Mouse (Mus musculus) olfactory bulb, adult 2 months (tissue): ENCODE results near the gene Art4. TPM values are rescaled to one million over a fixed set of nuclear protein-coding genes. Genes with fewer than 3 reads are reported as not detected.

Source experiments
- H3K27ac ChIP-seq: fragments of 200-500 bp; 2 replicates; pipeline ENCODE4 v1.5.1; 2012; ENCODE audit warnings: low read depth, low read length; ENCODE audit not compliant: insufficient read depth
- H3K4me1 ChIP-seq: fragments of 200-500 bp; 2 replicates; pipeline ENCODE4 v1.6.1; 2012; ENCODE audit warnings: low read length; ENCODE audit not compliant: control insufficient read depth, insufficient read depth
- H3K4me3 ChIP-seq: fragments of 200-500 bp; 2 replicates; pipeline ENCODE4 v1.5.1; 2012; ENCODE audit warnings: mild to moderate bottlenecking, low read depth, low read length, moderate library complexity; ENCODE audit not compliant: insufficient read depth
- CTCF ChIP-seq: fragments of 200-500 bp; IDR thresholded peaks from 2 replicates; pipeline ENCODE4 v1.5.1; 2012; ENCODE audit warnings: low read depth, mild to moderate bottlenecking, low read length, moderate library complexity; ENCODE audit not compliant: insufficient read depth
- POLR2A ChIP-seq: fragments of 200-500 bp; IDR thresholded peaks from 2 replicates; pipeline ENCODE4 v1.6.1; 2012; ENCODE audit warnings: mild to moderate bottlenecking, low read depth, low read length, moderate library complexity; ENCODE audit not compliant: insufficient read depth
- WGBS: fragments of 180-500 bp; shearing (Covaris S2); methylation state at CpG from one replicate; pipeline ENCODE4 v1.1.7; 2018; 5-methylcytosine and 5-hydroxymethylcytosine counted together
- polyA plus RNA-seq: library from polyadenylated mRNA; stranded (reverse); fragments of >200 nt; gene quantifications from 2 replicates; pipeline ENCODE4 v1.2.4, GENCODE M21; 2012; ENCODE audit warnings: low replicate concordance; ENCODE audit not compliant: missing spikeins, insufficient read depth, insufficient read length

Art4 gene
- polyA plus RNA-seq, 1 experiment, result not detected

DNA sequence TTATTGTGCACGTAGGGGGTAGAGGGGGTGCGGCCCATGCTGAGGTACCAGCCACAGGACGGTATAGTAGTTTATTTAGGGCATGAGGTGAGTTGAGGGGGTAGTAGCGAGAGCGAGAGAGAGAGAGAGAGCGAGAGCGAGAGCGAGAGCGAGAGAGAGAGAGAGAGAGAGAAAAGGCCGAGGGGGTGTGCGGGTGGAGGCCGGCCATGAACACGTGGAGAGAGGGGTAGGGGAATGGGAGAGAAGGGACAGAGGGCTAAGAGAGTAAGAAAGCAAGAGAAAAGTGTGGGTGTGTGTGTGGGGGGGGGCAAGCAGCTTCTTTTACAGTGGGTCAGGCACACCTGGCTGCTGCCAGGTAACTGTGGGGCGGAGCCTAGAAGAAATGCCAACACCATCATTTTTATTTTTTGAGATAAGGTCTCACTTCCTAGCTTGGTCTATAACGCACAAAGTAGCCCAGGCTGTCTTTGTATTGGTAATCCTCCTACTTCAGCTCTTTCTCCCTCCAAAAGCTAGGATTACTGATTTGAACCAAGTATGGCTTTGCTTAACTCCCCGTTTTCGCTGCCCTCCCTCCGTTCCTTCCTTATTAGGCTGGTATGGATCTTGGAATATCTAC, 50.0 kb downstream of the Art4 start:
- peaks cover 11% of the 10 kb centered on the region; the same call in 1 of the 2 replicates for H3K4me1 ChIP-seq
- H3K4me3 ChIP-seq, result peak overlapping the region; percentile 23; the same call in 1 of the 2 replicates
- TF ChIP-seq CTCF (no peak), POLR2A (no peak)
- peak overlapping the region; percentile 60 for H3K27ac ChIP-seq
- 39% methylated on average over 18 of the region's 18 CpGs for WGBS

DNA sequence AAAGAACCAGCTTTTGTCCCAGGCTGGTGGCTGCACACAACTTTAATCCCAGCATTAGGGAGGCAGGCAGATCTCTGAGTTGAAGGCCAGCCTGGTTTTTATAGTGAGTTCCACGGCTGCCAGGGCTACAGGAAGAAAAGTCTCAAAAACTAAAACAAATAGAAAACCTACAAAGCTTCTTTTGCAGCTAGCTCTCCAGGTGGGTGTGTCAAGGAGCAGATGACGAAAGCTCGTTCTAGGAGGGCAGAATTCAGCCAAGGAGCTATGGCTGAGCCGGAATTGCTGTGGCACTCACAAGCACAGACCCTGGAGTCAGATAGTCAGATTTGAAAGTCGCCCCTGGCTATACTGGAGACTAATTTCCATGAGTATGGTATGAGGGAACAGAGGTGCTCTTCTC, 50.7 kb downstream of the Art4 start:
- Histone ChIP-seq H3K4me3 (no peak overlapping the region), H3K27ac (no peak overlapping the region), H3K4me1 (peaks cover 11% of the 10 kb centered on the region; the same call in 1 of the 2 replicates)
- 76% methylated on average over 5 of the region's 5 CpGs for WGBS
- no peak for TF ChIP-seq CTCF
- TF ChIP-seq POLR2A, result no peak

DNA sequence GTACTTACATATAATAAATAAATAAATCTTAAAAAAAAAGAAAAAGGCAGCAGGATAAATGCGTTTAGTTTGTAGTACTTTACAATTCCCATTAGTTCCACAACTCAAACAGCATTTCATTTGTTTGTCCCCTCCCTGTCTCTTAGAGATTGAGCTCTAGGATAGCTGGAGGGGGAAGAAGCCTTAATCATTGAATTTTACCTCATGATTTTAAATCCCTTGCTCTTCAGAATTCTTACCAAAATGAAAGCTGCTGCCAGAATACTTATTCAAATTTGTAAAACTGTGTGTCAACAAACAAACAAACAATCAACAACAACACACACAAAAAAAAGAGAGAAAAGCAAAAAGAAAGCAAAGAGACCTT, 52.1 kb downstream of the Art4 start:
- no peak overlapping the region for H3K27ac ChIP-seq
- H3K4me3 ChIP-seq, result no peak overlapping the region
- 71% methylated on average over 1 of the region's 1 CpGs for WGBS
- TF ChIP-seq POLR2A (no peak), CTCF (no peak)
- H3K4me1 ChIP-seq, result peaks cover 11% of the 10 kb centered on the region; the same call in 1 of the 2 replicates

DNA sequence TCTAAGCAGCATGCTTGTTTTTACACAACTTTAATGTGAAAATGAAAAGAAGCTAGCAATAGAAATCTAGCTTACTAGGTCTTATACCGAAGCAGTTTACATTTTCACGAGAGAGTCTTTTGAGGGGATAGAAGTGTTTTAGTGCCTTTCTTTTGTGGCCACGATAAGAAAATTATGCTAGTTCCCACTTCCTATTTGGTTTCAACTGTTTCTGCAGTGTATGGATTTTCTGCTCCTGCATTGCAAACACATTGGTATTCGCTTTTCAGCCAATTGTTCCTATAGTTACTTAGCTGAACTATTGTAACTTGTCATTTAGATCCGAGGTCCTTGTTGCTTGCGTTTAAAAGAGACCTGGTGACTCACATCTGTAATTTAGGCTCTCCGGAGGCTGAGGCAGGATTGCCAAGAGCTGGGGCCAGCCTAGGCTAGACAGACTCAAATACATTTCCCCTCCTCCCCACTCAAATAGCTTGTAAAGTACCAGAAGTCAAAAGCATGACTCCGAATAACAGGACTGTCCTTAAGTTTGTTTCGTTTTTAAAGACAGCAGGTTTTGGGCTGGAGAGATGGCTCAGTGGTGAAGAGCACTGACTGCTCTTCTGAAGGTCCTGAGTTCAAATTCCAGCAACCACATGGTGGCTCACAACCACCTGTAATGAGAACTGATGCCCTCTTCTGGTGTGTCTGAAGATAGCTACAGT, 52.7 kb downstream of the Art4 start:
- WGBS, result 18% methylated on average over 9 of the region's 9 CpGs
- TF ChIP-seq POLR2A (no peak), CTCF (no peak)
- Histone ChIP-seq H3K4me1 (peaks cover 11% of the 10 kb centered on the region; the same call in 1 of the 2 replicates), H3K4me3 (no peak overlapping the region), H3K27ac (peak overlapping the region; percentile 40; the same call in 1 of the 2 replicates)

- Histone ChIP-seq H3K4me1 (peaks cover 6% of the 10 kb centered on the region; the same call in 1 of the 2 replicates), H3K27ac (peak within 1 kb of the TSS; percentile 100), H3K4me3 (peak within 1 kb of the TSS; percentile 56)
- no peak for TF ChIP-seq CTCF
- peak; percentile 89 for TF ChIP-seq POLR2A
- under 1% methylated on average over 50 of the region's 50 CpGs for WGBS
Measured at GRCm38 (mm10) chr6:136803739-136804633, 53.5 kb downstream of the Art4 start, which contains the start of gene Hist4h4. Gene Hist4h4 (minus strand): TSS chr6:136804415.

GRCm38 (mm10) chr6:136803093-136803738, 54.3 kb downstream of the Art4 start:
- Histone ChIP-seq H3K4me1 (peaks cover 4% of the 10 kb centered on the region; the same call in 1 of the 2 replicates), H3K4me3 (peak overlapping the region; percentile 56), H3K27ac (peak overlapping the region; percentile 23; the same call in 1 of the 2 replicates)
- no peak for TF ChIP-seq CTCF
- no peak for TF ChIP-seq POLR2A
- WGBS, result 17% methylated on average over 12 of the region's 12 CpGs

DNA sequence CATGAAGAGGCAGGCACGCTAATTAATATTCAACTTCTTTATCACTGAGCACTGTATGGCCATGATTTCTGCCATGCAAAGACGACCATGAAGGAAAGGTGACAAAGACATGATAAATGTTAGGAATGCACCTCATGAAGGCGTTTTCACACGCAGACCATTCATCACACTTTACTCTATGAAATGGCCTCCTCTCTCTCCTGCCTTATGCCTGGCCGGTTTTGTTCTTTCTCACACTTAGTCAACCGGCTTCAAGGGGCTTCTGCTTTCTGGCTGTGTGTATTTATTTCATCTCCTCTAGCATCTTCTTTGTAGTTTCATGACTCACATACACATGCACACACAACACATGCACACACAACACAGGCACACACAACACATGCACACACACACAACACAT, 56.3 kb downstream of the Art4 start:
- WGBS, result 91% methylated on average over 6 of the region's 6 CpGs
- Histone ChIP-seq H3K27ac (no peak overlapping the region), H3K4me1 (no peaks in the 10 kb centered on the region), H3K4me3 (no peak overlapping the region)
- TF ChIP-seq POLR2A (no peak), CTCF (no peak)

- H3K27ac ChIP-seq, result no peak overlapping the region
- TF ChIP-seq CTCF, result no peak
- TF ChIP-seq POLR2A, result no peak
- 95% methylated on average over 8 of the region's 8 CpGs for WGBS
- H3K4me3 ChIP-seq, result no peak overlapping the region
- no peaks in the 10 kb centered on the region for H3K4me1 ChIP-seq
Measured at GRCm38 (mm10) chr6:136800710-136801109, 56.8 kb downstream of the Art4 start.

Other genes starting within 250 kb of the Art4 start
- not detected in 2 replicates for gene Plbd1, start 195.8 kb downstream of the Art4 start, polyA plus RNA-seq
- gene Gucy2c, start 76.0 kb downstream of the Art4 start, polyA plus RNA-seq, result not detected in 2 replicates
- gene Hist4h4, start 53.3 kb downstream of the Art4 start, polyA plus RNA-seq, result not detected in 2 replicates
- gene H2afj, start 49.5 kb downstream of the Art4 start, polyA plus RNA-seq, result not detected in 2 replicates
- not detected in 2 replicates for gene BC049715, start 30.1 kb downstream of the Art4 start, polyA plus RNA-seq
- 319 and 436 TPM in 2 replicates for gene Wbp11, start 29.5 kb downstream of the Art4 start, polyA plus RNA-seq
- gene Smco3, start 22.3 kb downstream of the Art4 start, polyA plus RNA-seq, result not detected in 2 replicates
- not detected in 2 replicates for gene Mgp, start 18.1 kb upstream of the Art4 start, polyA plus RNA-seq
- gene Erp27, start 64.4 kb upstream of the Art4 start, polyA plus RNA-seq, result not detected in 2 replicates
- not detected in 2 replicates for gene Pde6h, start 66.1 kb upstream of the Art4 start, polyA plus RNA-seq
- gene Arhgdib, start 84.2 kb upstream of the Art4 start, polyA plus RNA-seq, result 393 TPM in 1 of 2 replicates, not detected in the other